In genomic region chr7:67630817-67631216, GRCm38 (mm10) we compare ENCODE assay signal across 9 mouse cellular contexts. TPM values are rescaled to one million over a fixed set of nuclear protein-coding genes. Genes with fewer than 3 reads are reported as not detected.
DNase-seq lines count a peak whose midpoint lies in the region; ATAC-seq and TF ChIP-seq lines count a peak whose summit lies in the region.
"Had no signal": no experiment of that assay in that cellular context is flagged by ENCODE, and none has a peak within 500 bp of the region (broad histone marks: within the 10 kb centered on the region; RNA-seq: fewer than 3 reads in every experiment).

No protein-coding gene starts in this region.

- 25% methylated on average over 2 of the region's 2 CpGs for WGBS in embryonic facial prominence, embryonic 10.5 days
- 11% methylated on average over 2 of the region's 2 CpGs for WGBS in kidney, embryonic 16.5 days
- WGBS in liver, embryonic 14.5 days (ENCODE audit: insufficient replicate concordance), result 19% methylated on average over 2 of the region's 2 CpGs
- WGBS in neural tube, embryonic 15.5 days, result 19% methylated on average over 2 of the region's 2 CpGs

- peak; percentile 82 for DNase-seq in adrenal gland, postnatal 10 days
- peak; percentile 77 for DNase-seq in embryonic facial prominence, embryonic 10.5 days (ENCODE audit: low spot score)
- peak; percentile 42 to 47 (median 45) for DNase-seq in liver, embryonic 14.5 days (ENCODE audit: low read depth in 3 of 3, low spot score in 3 of 3)
- peak; percentile 26 to 28 for DNase-seq in thymus, adult 18-20 months

- no peak overlapping the region for H3K9ac ChIP-seq in kidney, embryonic 16.5 days (replicated peaks; ENCODE audit: low read length)
- no peak overlapping the region for H3K9ac ChIP-seq in liver, embryonic 14.5 days (replicated peaks)
- H3K9ac ChIP-seq in neural tube, embryonic 15.5 days (replicated peaks), result no peak overlapping the region
- H3K9ac ChIP-seq: liver, embryonic 15.5 days had no signal

- H3K27ac ChIP-seq in embryonic facial prominence, embryonic 10.5 days (replicated peaks), result no peak overlapping the region
- no peak overlapping the region for H3K27ac ChIP-seq in kidney, embryonic 16.5 days (ENCODE audit: low read length)
- no peak overlapping the region for H3K27ac ChIP-seq in liver, embryonic 14.5 days
- no peak overlapping the region for H3K27ac ChIP-seq in neural tube, embryonic 15.5 days (replicated peaks)
- H3K27ac ChIP-seq: liver, embryonic 15.5 days had no signal

- peak; percentile 98 for ATAC-seq in CD4-positive, CD25-positive, alpha-beta regulatory T cell, adult 4 months
- ATAC-seq in granulocyte monocyte progenitor cell, adult 5-6 weeks (replicated peaks; ENCODE audit: poor library complexity, severe bottlenecking), result peak; percentile 99
- ATAC-seq in kidney, embryonic 16.5 days (ENCODE audit: low FRiP score, low TSS enrichment), result peak; percentile 51; the same call in 1 of the 2 replicates
- ATAC-seq in liver, embryonic 14.5 days (ENCODE audit: insufficient read depth), result no peak
- peak; percentile 57; the same call in 1 of the 2 replicates for ATAC-seq in neural tube, embryonic 15.5 days (ENCODE audit: low FRiP score)

- no peaks in the 10 kb centered on the region for H3K27me3 ChIP-seq in embryonic facial prominence, embryonic 10.5 days (replicated peaks; ENCODE audit: low read depth, poor library complexity, severe bottlenecking)
- no peaks in the 10 kb centered on the region for H3K27me3 ChIP-seq in kidney, embryonic 16.5 days (ENCODE audit: insufficient read depth, low read length)
- no peaks in the 10 kb centered on the region for H3K27me3 ChIP-seq in liver, embryonic 14.5 days (ENCODE audit: control insufficient read depth, insufficient read depth, low read length)
- no peaks in the 10 kb centered on the region for H3K27me3 ChIP-seq in neural tube, embryonic 15.5 days (replicated peaks)
- H3K27me3 ChIP-seq: liver, embryonic 15.5 days had no signal

- no peaks in the 10 kb centered on the region for H3K9me3 ChIP-seq in embryonic facial prominence, embryonic 10.5 days
- no peaks in the 10 kb centered on the region for H3K9me3 ChIP-seq in kidney, embryonic 16.5 days (ENCODE audit: low read length)
- no peaks in the 10 kb centered on the region for H3K9me3 ChIP-seq in liver, embryonic 14.5 days (ENCODE audit: control insufficient read depth, low read length)
- H3K9me3 ChIP-seq in neural tube, embryonic 15.5 days (replicated peaks), result no peaks in the 10 kb centered on the region
- H3K9me3 ChIP-seq: liver, embryonic 15.5 days had no signal

- H3K36me3 ChIP-seq in embryonic facial prominence, embryonic 10.5 days (replicated peaks), result peaks cover 5% of the 10 kb centered on the region; the same call in 1 of the 2 replicates
- peaks cover 4% of the 10 kb centered on the region; the same call in 1 of the 2 replicates for H3K36me3 ChIP-seq in kidney, embryonic 16.5 days (ENCODE audit: insufficient read depth, low read length)
- no peaks in the 10 kb centered on the region for H3K36me3 ChIP-seq in liver, embryonic 14.5 days (replicated peaks; ENCODE audit: control insufficient read depth, insufficient read depth, low read depth)
- peaks cover 11% of the 10 kb centered on the region; the same call in 1 of the 2 replicates for H3K36me3 ChIP-seq in neural tube, embryonic 15.5 days
- H3K36me3 ChIP-seq: liver, embryonic 15.5 days had no signal

- H3K4me1 ChIP-seq in embryonic facial prominence, embryonic 10.5 days, result peaks cover 5% of the 10 kb centered on the region
- H3K4me1 ChIP-seq in kidney, embryonic 16.5 days (ENCODE audit: insufficient read depth, low read length), result no peaks in the 10 kb centered on the region
- peaks cover 0 to 3% of the 10 kb centered on the region in 2 experiments; a peak in 2 of 4 replicates for H3K4me1 ChIP-seq in liver, embryonic 14.5 days (replicated peaks; ENCODE audit: control insufficient read depth in 2 of 2, insufficient read depth in 2 of 2, low read length in 1 of 2)
- H3K4me1 ChIP-seq in neural tube, embryonic 15.5 days, result no peaks in the 10 kb centered on the region
- H3K4me1 ChIP-seq: liver, embryonic 15.5 days had no signal

- H3K4me2 ChIP-seq in kidney, embryonic 16.5 days (replicated peaks; ENCODE audit: low read depth, low read length), result no peak overlapping the region
- H3K4me2 ChIP-seq in liver, embryonic 14.5 days (ENCODE audit: low read depth), result no peak overlapping the region
- no peak overlapping the region for H3K4me2 ChIP-seq in neural tube, embryonic 15.5 days
- H3K4me2 ChIP-seq: liver, embryonic 15.5 days had no signal

- TF ChIP-seq CTCF in liver, embryonic 14.5 days (IDR thresholded peaks at IDR 0.05; ENCODE audit: low read depth), result peak; percentile 94

- H3K4me3 ChIP-seq in embryonic facial prominence, embryonic 10.5 days, result no peak overlapping the region
- H3K4me3 ChIP-seq in kidney, embryonic 16.5 days (ENCODE audit: low read length), result no peak overlapping the region
- H3K4me3 ChIP-seq in liver, embryonic 14.5 days (ENCODE audit: insufficient read depth in 1 of 2, low read depth in 2 of 2, low read length in 2 of 2), result no peak overlapping the region
- H3K4me3 ChIP-seq in neural tube, embryonic 15.5 days (replicated peaks), result no peak overlapping the region
- H3K4me3 ChIP-seq: liver, embryonic 15.5 days had no signal

- TF ChIP-seq EP300 in liver, embryonic 14.5 days (IDR thresholded peaks at IDR 0.05; ENCODE audit: low read depth), result no peak

RNA-seq across cellular contexts. Expression of gene Lrrc28, which starts 14.3 kb away (rescaled TPM):
- 10 to 100 TPM; 16.8 to 23.5 TPM for polyA plus RNA-seq in CD4-positive, CD25-positive, alpha-beta regulatory T cell, adult 4 months (2017; shearing (Covaris generic))
- total RNA-seq in adrenal gland, postnatal 10 days (2021), result 10 to 100 TPM; 17.6 to 19.3 TPM
- 18.0 and 21.5 TPM in 2 replicates for polyA plus RNA-seq in embryonic facial prominence, embryonic 10.5 days (2016; fragmentation: Nextera tagmentation; extraction: Ambion mirVana)
- 15.2 and 16.6 TPM in 2 replicates for total RNA-seq in granulocyte monocyte progenitor cell, adult 5-6 weeks (2014; fragmentation: Nextera tagmentation)
- 13.0 and 17.9 TPM in 2 replicates for total RNA-seq in granulocyte monocyte progenitor cell, adult 5-6 weeks (2017)
- polyA plus RNA-seq in kidney, embryonic 16.5 days (2015; fragmentation: Nextera tagmentation; extraction: Ambion mirVana), result 14.4 and 15.1 TPM in 2 replicates
- polyA plus RNA-seq in liver, embryonic 14.5 days (2012; rRNA removed), result 4.6 and 5.0 TPM in 2 replicates
- polyA plus RNA-seq in liver, embryonic 14.5 days (2014; fragmentation: Nextera tagmentation; extraction: Ambion mirVana), result 10.1 and 11.3 TPM in 2 replicates
- 20.7 and 24.0 TPM in 2 replicates for polyA plus RNA-seq in neural tube, embryonic 15.5 days (2015; fragmentation: Nextera tagmentation; extraction: Ambion mirVana)

RNA-seq across cellular contexts. Expression of gene Ttc23, which starts 16.4 kb away (rescaled TPM):
- 1 to 10 TPM; 1.7 to 1.8 TPM for polyA plus RNA-seq in CD4-positive, CD25-positive, alpha-beta regulatory T cell, adult 4 months (2017; shearing (Covaris generic))
- total RNA-seq in adrenal gland, postnatal 10 days (2021), result 10 to 100 TPM; 30.5 to 42.8 TPM
- polyA plus RNA-seq in embryonic facial prominence, embryonic 10.5 days (2016; fragmentation: Nextera tagmentation; extraction: Ambion mirVana), result 45.5 and 47.3 TPM in 2 replicates
- 0.32 TPM in 1 of 2 replicates, not detected in the other for total RNA-seq in granulocyte monocyte progenitor cell, adult 5-6 weeks (2014; fragmentation: Nextera tagmentation)
- total RNA-seq in granulocyte monocyte progenitor cell, adult 5-6 weeks (2017), result 1.7 and 4.9 TPM in 2 replicates
- polyA plus RNA-seq in kidney, embryonic 16.5 days (2015; fragmentation: Nextera tagmentation; extraction: Ambion mirVana), result 30.4 and 32.6 TPM in 2 replicates
- polyA plus RNA-seq in liver, embryonic 14.5 days (2012; rRNA removed), result 2.5 and 3.0 TPM in 2 replicates
- polyA plus RNA-seq in liver, embryonic 14.5 days (2014; fragmentation: Nextera tagmentation; extraction: Ambion mirVana), result 3.7 and 4.0 TPM in 2 replicates
- 6.1 and 11.1 TPM in 2 replicates for polyA plus RNA-seq in neural tube, embryonic 15.5 days (2015; fragmentation: Nextera tagmentation; extraction: Ambion mirVana)

Comparison
In these comparisons a context has a peak if more than half of its experiments do, and no peak if none do; other contexts are left out.
1. DNase-seq: peak in every context shown above with its lines; median percentile 82 in adrenal gland, postnatal 10 days; 77 in embryonic facial prominence, embryonic 10.5 days; 45 in liver, embryonic 14.5 days; 27 in thymus, adult 18-20 months.